ENCODE assay signal across 16 mouse cellular contexts in the genomic region with DNA sequence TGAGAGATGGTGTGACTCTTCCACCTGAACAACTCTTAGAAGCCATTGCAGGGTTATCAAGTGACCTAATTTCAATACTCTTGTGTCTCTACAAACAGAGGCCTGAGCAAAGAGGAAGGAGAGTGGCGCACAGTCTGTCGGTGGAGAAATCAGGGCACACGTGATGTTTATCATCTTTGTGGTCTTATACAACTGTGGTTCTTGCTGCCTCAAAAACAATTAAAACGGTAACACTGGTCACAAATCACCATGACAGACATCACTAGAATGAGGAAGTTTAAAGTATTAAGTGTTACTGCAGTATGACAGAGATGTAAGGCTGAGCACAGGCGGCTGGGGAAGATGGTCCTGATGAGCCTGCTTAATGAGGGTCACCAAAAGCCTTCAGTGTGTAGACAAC.
DNase-seq lines count a peak whose midpoint lies in the region; TF ChIP-seq lines count a peak whose summit lies in the region.
"Had no signal": no experiment of that assay in that cellular context is flagged by ENCODE, and none has a peak within 500 bp of the region (broad histone marks: within the 10 kb centered on the region; RNA-seq: fewer than 3 reads in every experiment).

No protein-coding gene starts in this region.

- H3K79me2 ChIP-seq in MEL (ENCODE audit: control insufficient read depth, insufficient read depth, low read length, poor library complexity), result no peaks in the 10 kb centered on the region

- TF ChIP-seq CTCF in MEL (IDR thresholded peaks at IDR 0.05 in 2 of 3, conservative IDR thresholded peaks at IDR 0.05 in 1 of 3; ENCODE audit: control insufficient read depth in 1 of 3, insufficient read depth in 1 of 3, low read depth in 2 of 3, low read length in 3 of 3, poor library complexity in 1 of 3, severe bottlenecking in 1 of 3), result no peak

- TF ChIP-seq EP300 in MEL (IDR thresholded peaks at IDR 0.05; ENCODE audit: low read depth in 1 of 2, low read length in 2 of 2), result peak in 1 of 2 experiments; percentile 24; a peak in 1 of 4 replicates

- TF ChIP-seq POLR2A in MEL (IDR thresholded peaks at IDR 0.05; ENCODE audit: control insufficient read depth in 1 of 2, insufficient read depth in 1 of 2, low read depth in 1 of 2, low read length in 2 of 2, poor library complexity in 1 of 2), result no peak

- DNase-seq in spleen, postnatal 36 days (ENCODE audit: low spot score in 2 of 2), result peak; percentile 69 to 75
- no peak for DNase-seq in spleen, postnatal 4 days (ENCODE audit: low spot score in 2 of 2)
- DNase-seq in MEL (ENCODE audit: low read depth, low spot score), result peak; percentile 65
- peak; percentile 38 for DNase-seq in induced T-regulatory cell, adult 2 months (ENCODE audit: low read depth)
- DNase-seq in right cerebral cortex, adult 2 months (ENCODE audit: low spot score in 2 of 2), result no peak
- no peak for DNase-seq in embryo, embryonic 10 days (ENCODE audit: low spot score)
- no peak for DNase-seq in cerebellum, adult 9-11 months
- DNase-seq: adrenal gland, postnatal 14 days; gastrocnemius, postnatal 14 days; retina, postnatal 1 day had no signal

- no peaks in the 10 kb centered on the region for H3K36me3 ChIP-seq in MEL (ENCODE audit: control insufficient read depth in 1 of 2, insufficient read depth in 2 of 2, low read length in 2 of 2)
- H3K36me3 ChIP-seq: limb, embryonic 13.5 days; neural tube, embryonic 15.5 days had no signal

- no peaks in the 10 kb centered on the region for H3K9me3 ChIP-seq in MEL (replicated peaks; ENCODE audit: insufficient read depth, low read length)
- H3K9me3 ChIP-seq: limb, embryonic 13.5 days; neural tube, embryonic 15.5 days had no signal

- peaks cover 0 to 7% of the 10 kb centered on the region in 2 experiments; a peak in 2 of 4 replicates for H3K27me3 ChIP-seq in MEL (ENCODE audit: control insufficient read depth in 1 of 2, insufficient read depth in 2 of 2, low read length in 2 of 2)
- H3K27me3 ChIP-seq: CH12.LX; limb, embryonic 13.5 days; neural tube, embryonic 15.5 days had no signal

- no peak overlapping the region for H3K9ac ChIP-seq in MEL (ENCODE audit: control insufficient read depth, low read depth, low read length, poor library complexity, severe bottlenecking)
- H3K9ac ChIP-seq: hindbrain, embryonic 14.5 days; limb, embryonic 13.5 days; liver, embryonic 14.5 days; neural tube, embryonic 15.5 days had no signal

- no peak for TF ChIP-seq RAD21 in MEL (IDR thresholded peaks at IDR 0.05; ENCODE audit: low read depth, low read length)

- no peaks in the 10 kb centered on the region for H3K4me1 ChIP-seq in MEL (ENCODE audit: control insufficient read depth in 1 of 2, insufficient read depth in 2 of 2, low read length in 2 of 2)
- H3K4me1 ChIP-seq: neural tube, embryonic 15.5 days had no signal

- H3K27ac ChIP-seq in MEL (ENCODE audit: control insufficient read depth, low read depth, low read length), result no peak overlapping the region
- H3K27ac ChIP-seq: hindbrain, embryonic 14.5 days; layer of hippocampus, adult 2 months; liver, embryonic 14.5 days; neural tube, embryonic 15.5 days had no signal

- no peak overlapping the region for H3K4me3 ChIP-seq in MEL (ENCODE audit: control insufficient read depth in 1 of 2, insufficient read depth in 1 of 2, low read depth in 2 of 2, low read length in 2 of 2)
- H3K4me3 ChIP-seq: layer of hippocampus, adult 2 months; limb, embryonic 13.5 days; neural tube, embryonic 15.5 days had no signal

TF ChIP-seq in MEL, 35 proteins besides CTCF, POLR2A, EP300 and RAD21:
- TF ChIP-seq NRF1 (IDR thresholded peaks at IDR 0.05; ENCODE audit: insufficient read depth, low read depth, low read length, poor library complexity, severe bottlenecking), result no peak
- TF ChIP-seq GABPA (IDR thresholded peaks at IDR 0.05; ENCODE audit: low read depth, low read length), result no peak
- TF ChIP-seq E2F4 (IDR thresholded peaks at IDR 0.05; ENCODE audit: borderline replicate concordance, low read depth, low read length), result no peak
- no peak for TF ChIP-seq ZKSCAN1 (IDR thresholded peaks at IDR 0.05; ENCODE audit: low read depth, low read length)
- no peak for TF ChIP-seq MAX (IDR thresholded peaks at IDR 0.05; ENCODE audit: low read length)
- no peak for TF ChIP-seq UBTF (IDR thresholded peaks at IDR 0.05; ENCODE audit: borderline replicate concordance, insufficient read depth, low read depth, low read length)
- no peak for TF ChIP-seq POLR2AphosphoS5 (IDR thresholded peaks at IDR 0.05; ENCODE audit: borderline replicate concordance, low read depth, low read length)
- TF ChIP-seq USF1 (IDR thresholded peaks at IDR 0.05; ENCODE audit: low read depth, low read length), result peak; percentile 47
- TF ChIP-seq ZC3H11A (IDR thresholded peaks at IDR 0.05; ENCODE audit: low read depth, low read length), result no peak
- TF ChIP-seq JUND (IDR thresholded peaks at IDR 0.05; ENCODE audit: low read depth, low read length), result no peak
- no peak for TF ChIP-seq MYC (IDR thresholded peaks at IDR 0.05; ENCODE audit: low read depth, low read length)
- no peak for TF ChIP-seq SMC3 (IDR thresholded peaks at IDR 0.05; ENCODE audit: low read depth, low read length)
- TF ChIP-seq GATA1 (IDR thresholded peaks at IDR 0.05; ENCODE audit: low read depth, low read length), result peak; percentile 33; the same call in 1 of the 2 replicates
- no peak for TF ChIP-seq MEF2A (IDR thresholded peaks at IDR 0.05; ENCODE audit: extremely low read depth, insufficient replicate concordance, low read depth, low read length, poor library complexity, severe bottlenecking)
- peak; percentile 80 for TF ChIP-seq RCOR1 (IDR thresholded peaks at IDR 0.05; ENCODE audit: low read depth, low read length)
- TF ChIP-seq NELFE (IDR thresholded peaks at IDR 0.05; ENCODE audit: low read depth, low read length), result no peak
- no peak for TF ChIP-seq KAT2A (conservative IDR thresholded peaks at IDR 0.05; ENCODE audit: low read depth, low read length)
- no peak for TF ChIP-seq ETS1 (IDR thresholded peaks at IDR 0.05; ENCODE audit: low read depth, low read length)
- peak; percentile 88 for TF ChIP-seq BHLHE40 (IDR thresholded peaks at IDR 0.05; ENCODE audit: borderline replicate concordance, low read depth, low read length)
- TF ChIP-seq ZMIZ1 (IDR thresholded peaks at IDR 0.05; ENCODE audit: low read depth, low read length), result no peak
- no peak for TF ChIP-seq MYB (IDR thresholded peaks at IDR 0.05; ENCODE audit: low read depth, low read length)
- no peak for TF ChIP-seq MAFK (IDR thresholded peaks at IDR 0.05; ENCODE audit: borderline replicate concordance, low read depth, low read length)
- no peak for TF ChIP-seq ELF1 (IDR thresholded peaks at IDR 0.05; ENCODE audit: low read depth, low read length)
- no peak for TF ChIP-seq MXI1 (IDR thresholded peaks at IDR 0.05; ENCODE audit: low read depth, low read length)
- TF ChIP-seq TBP (IDR thresholded peaks at IDR 0.05; ENCODE audit: low read depth, low read length), result peak; percentile 67
- no peak for TF ChIP-seq MAZ (IDR thresholded peaks at IDR 0.05; ENCODE audit: low read depth, low read length)
- no peak for TF ChIP-seq SIN3A (IDR thresholded peaks at IDR 0.05; ENCODE audit: low read length)
- no peak for TF ChIP-seq ZNF384 (IDR thresholded peaks at IDR 0.05; ENCODE audit: low read depth, low read length)
- no peak for TF ChIP-seq HCFC1 (IDR thresholded peaks at IDR 0.05; ENCODE audit: low read depth, low read length)
- TF ChIP-seq POLR2AphosphoS2 (IDR thresholded peaks at IDR 0.05; ENCODE audit: low read length), result no peak
- TF ChIP-seq USF2 (IDR thresholded peaks at IDR 0.05; ENCODE audit: borderline replicate concordance in 1 of 2, insufficient read depth in 1 of 2, low read depth in 1 of 2, low read length in 2 of 2), result no peak
- TF ChIP-seq TAL1 (IDR thresholded peaks at IDR 0.05; ENCODE audit: low read length), result no peak
- no peak for TF ChIP-seq TCF12 (IDR thresholded peaks at IDR 0.05; ENCODE audit: low read depth, low read length)
- TF ChIP-seq CHD1 (IDR thresholded peaks at IDR 0.05; ENCODE audit: low read depth, low read length), result no peak
- no peak for TF ChIP-seq CHD2 (IDR thresholded peaks at IDR 0.05; ENCODE audit: low read length)

Comparison
In these comparisons a context has a peak if more than half of its experiments do, and no peak if none do; other contexts are left out.
1. DNase-seq: peak in spleen, postnatal 36 days (2 of 2), MEL (single experiment) and induced T-regulatory cell, adult 2 months (single experiment); none in spleen, postnatal 4 days (0 of 2), right cerebral cortex, adult 2 months (0 of 2), embryo, embryonic 10 days (single experiment) and cerebellum, adult 9-11 months (single experiment).